Mouse (Mus musculus): ENCODE data around the gene Rpl36al.
"Not testable (repeated sequence)": the region's sequence is repeated elsewhere in the genome, so short reads cannot be mapped to it uniquely, and the experiment has no call there.

Gene Rpl36al

DNA sequence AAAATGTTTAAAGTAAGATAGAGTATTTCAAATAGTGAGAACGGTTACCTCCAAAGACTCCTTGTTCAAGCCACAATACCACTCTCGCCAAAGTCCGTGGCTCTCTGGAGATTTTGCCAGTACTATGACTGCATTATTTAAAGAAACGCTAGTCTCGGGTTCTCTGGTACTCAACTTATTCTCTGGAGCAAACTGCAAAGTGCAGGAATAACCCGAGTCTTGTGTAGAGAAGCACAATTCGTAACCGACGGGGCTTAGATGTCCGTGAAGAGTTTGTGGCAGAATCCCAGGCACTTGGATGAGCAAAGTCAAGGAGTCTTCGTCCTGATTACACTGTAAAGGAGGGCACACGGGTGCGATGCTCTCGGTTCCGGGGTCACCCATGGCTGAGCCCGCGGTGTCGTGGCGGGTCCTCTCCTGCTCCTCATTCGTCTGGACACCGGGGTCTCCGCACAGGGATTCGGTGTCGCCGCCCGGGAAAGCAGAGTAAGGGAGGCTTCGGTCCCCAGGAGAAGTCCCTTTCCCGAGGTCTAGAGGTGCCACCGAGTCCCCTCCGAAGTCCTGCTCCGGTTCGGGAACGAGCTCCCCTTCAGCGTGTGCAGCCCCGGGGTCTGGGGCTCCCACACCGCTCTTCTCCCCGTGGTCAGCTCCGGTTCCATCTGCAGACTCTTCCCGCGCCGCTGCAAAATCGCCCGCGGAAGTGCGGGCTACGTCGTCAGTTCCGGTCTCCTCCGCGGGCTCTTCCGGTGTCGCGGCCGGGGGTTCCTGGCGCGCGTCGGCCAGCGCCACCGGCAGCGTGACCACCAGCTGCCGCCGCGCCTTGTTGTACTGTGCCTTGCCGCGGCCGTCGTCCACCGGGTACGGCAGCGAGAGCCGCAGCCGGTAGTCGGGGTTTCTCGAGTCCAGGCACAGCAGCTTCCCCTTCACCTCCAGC lies 12.8 kb upstream of the Rpl36al start, which contains the start of gene Gm49383:
Gene Gm49383 (minus strand): TSS at position 661 of the 934 bp plus-strand sequence.
- DNase-seq (ENCODE audit: low read depth, low spot score) = peak; percentile 82

DNA sequence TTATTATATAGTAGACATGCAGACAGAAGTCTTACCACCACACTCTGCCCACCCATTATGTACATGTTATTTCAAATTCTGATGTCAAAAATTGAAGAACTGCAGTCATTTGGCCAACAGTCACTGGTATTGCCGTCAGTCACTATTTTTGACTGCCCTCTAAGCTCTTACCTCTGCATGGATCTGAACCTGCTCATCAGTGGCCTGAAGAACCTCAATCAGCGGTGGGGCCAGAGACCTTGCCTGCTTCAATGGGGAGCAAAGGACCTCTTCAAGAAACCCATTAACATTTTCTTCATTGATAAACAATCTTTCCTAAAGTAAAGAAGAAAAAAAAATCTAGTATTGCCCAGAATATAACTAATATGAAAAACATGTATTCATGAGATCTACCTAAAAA lies 8.8 kb upstream of the Rpl36al start:
- DNase-seq (ENCODE audit: low read depth, low spot score) = no peak

- no peak for DNase-seq (ENCODE audit: low read depth, low spot score)
Observed at GRCm38 (mm10) chr12:69191396-69191795, 7.5 kb upstream of the Rpl36al start.

GRCm38 (mm10) chr12:69190522-69190921 lies 6.6 kb upstream of the Rpl36al start:
- no peak for DNase-seq (ENCODE audit: low read depth, low spot score)

DNA sequence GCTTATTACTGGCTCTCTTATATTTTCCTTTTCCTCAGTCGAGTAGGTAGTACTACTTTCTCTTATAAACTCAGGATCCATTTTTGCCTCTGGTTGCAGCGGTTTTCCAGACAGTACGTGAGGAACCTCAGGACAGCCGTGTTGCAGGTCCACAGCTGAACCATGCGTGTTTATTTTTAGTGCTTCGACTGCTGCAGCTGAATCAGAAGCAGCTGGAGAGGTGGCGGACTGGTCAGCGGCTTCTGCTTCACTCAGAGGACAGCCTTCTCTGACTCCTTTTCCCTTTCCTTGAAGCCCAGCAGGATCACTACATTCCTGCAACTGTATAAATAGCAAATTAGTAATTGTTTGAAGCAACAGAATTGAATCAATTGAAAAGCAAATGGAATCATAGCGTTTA lies 6.2 kb upstream of the Rpl36al start:
- DNase-seq (ENCODE audit: low read depth, low spot score) = no peak

DNA sequence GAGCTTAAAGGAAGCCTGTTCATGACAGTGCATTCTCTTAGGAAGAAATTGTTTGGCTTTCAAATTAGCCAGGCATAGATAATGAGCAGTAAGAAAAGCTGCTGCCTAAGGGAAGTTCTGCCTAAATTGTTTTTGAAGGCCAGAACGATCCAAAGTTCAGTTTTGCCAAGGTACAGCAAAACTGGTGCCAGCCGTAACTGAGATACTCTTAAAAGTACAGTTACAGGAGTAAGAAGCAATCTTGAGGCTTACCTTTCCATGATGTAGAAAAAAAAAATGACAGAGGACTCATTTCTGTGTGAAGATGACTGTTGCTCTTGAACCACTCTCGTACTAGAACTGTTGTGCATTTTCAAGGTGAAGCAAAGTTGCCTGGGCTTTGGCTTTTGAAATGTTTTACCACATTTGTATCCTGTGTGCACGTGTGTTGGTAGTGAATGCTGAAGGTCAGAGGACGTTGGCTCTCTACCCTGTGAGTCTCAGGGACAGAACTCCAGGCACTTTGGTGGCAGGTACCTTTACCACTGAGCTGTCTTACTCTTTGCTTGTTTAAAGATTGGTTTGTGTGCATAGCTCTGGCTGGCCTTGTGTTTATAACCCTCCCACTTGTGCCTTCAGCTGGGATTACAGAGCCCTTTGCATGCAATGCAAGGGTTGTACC lies 3.1 kb upstream of the Rpl36al start:
- no peak for DNase-seq (ENCODE audit: low read depth, low spot score)

DNA sequence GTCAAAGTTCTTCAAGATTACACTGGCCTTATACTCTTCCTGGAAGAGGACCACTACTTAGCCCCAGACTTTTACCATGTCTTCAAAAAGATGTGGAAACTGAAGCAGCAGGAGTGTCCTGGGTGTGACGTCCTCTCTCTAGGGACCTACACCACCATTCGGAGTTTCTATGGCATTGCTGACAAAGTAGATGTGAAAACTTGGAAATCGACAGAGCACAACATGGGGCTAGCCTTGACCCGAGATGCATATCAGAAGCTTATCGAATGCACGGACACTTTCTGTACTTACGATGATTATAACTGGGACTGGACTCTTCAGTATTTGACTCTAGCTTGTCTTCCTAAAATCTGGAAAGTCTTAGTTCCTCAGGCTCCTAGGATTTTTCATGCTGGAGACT lies 1.5 kb upstream of the Rpl36al start:
- no peak for DNase-seq (ENCODE audit: low read depth, low spot score)

- peak; percentile 24 for DNase-seq (ENCODE audit: low read depth, low spot score)
Observed at GRCm38 (mm10) chr12:69184342-69185295, 736 bp upstream of the Rpl36al start.

DNA sequence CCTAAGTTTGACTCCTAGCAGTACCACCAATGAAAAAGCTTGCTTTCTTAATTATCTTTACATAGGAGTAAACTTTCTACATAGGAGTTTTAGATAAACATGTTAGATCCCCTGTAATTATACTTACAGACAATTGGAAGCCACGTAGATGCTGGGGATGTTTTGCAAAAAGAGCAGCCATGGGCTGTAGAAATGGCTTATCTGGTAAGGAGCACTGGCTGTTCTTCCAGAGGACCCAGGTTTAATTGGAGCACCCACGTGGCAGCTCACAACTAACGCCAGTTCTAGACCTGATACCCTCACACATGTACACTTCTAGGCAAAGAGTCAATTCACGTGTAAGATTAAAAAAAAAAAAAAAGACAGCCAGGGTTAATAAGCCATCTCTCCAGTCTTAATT lies 2.1 kb downstream of the Rpl36al start:
- DNase-seq (ENCODE audit: low read depth, low spot score) = no peak

GRCm38 (mm10) chr12:69179371-69179770 lies 4.5 kb downstream of the Rpl36al start:
- DNase-seq (ENCODE audit: low read depth, low spot score) = no peak

- DNase-seq (ENCODE audit: low read depth, low spot score) = no peak
Observed at GRCm38 (mm10) chr12:69177526-69177925, 6.4 kb downstream of the Rpl36al start.

- DNase-seq (ENCODE audit: low read depth, low spot score) = no peak
Observed at GRCm38 (mm10) chr12:69175975-69176374, 7.9 kb downstream of the Rpl36al start.

- no peak for DNase-seq (ENCODE audit: low read depth, low spot score)
Observed at GRCm38 (mm10) chr12:69171307-69171706, 12.6 kb downstream of the Rpl36al start.

DNA sequence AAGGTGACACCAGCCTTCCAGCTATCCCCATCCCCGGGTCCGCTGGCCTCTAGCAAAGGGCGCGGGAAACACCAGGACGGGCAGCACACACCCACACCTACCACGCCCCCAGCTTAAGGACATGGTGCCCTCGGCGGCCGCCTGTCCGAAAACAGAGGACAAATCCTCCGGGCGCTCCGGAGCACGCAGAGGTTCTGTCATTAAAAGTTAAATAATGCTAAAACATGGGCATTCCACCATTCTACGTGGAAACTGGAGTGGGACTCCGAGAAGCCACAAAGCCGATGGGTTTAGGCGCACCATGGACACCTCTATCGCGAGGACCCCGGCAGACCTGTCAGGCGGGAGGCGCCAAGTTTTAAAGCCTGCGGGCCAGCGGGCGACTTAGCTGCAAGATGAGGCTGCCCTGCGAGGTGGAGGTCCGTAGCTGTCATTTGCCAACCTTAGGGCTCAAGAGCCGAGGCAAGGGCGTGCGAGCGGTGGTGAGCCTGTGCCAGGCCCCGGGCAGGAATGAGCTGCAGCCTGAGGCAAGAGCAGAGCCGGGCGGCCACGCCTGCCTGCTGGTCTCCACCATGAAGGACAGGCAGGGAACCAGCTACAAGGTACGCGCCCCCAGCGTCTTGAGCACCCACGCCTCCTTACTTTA lies 15.3 kb downstream of the Rpl36al start, which contains the start of gene Lrr1:
Gene Lrr1 (plus strand): TSS at position 354 of the 646 bp plus-strand sequence.
- DNase-seq (ENCODE audit: low read depth, low spot score) = peak; percentile 82

DNA sequence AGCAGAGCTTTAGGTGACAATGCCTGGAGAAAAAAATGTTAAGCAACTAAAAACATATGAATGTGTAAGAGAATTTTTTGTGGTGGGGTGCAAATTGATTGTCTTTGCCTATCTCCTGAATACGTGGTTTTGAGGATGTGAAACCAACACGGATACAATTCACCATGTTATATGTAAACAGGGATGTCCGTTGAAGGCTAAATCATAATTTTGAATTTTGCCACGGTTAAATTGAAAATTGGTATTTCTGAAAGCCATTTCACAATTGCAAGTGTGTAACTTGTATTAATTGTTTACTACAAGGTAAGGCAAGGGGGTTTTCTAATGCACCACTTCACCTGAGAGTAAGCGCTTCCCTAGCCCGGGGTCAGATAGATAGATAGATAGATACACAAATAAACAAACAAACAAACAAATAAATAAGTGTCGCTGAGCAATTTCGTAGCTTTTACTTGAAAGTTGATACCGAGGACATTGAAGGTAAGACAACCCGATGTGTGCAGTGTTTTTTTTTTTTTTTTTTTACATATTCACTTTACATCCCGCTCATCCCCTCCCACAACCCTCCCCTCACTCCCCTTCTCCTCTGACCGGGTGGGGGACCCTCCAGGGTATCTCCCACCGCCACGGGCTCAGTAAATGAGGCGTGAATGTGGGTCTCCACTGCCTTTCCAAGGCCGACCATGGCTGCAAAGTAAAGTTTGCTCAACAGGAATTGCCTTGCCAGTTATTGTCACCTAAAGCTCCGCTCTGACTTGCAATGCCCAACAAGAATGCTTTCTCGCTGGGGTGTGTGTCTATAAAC lies 16.0 kb downstream of the Rpl36al start:
- DNase-seq (ENCODE audit: low read depth, low spot score) = no peak

DNA sequence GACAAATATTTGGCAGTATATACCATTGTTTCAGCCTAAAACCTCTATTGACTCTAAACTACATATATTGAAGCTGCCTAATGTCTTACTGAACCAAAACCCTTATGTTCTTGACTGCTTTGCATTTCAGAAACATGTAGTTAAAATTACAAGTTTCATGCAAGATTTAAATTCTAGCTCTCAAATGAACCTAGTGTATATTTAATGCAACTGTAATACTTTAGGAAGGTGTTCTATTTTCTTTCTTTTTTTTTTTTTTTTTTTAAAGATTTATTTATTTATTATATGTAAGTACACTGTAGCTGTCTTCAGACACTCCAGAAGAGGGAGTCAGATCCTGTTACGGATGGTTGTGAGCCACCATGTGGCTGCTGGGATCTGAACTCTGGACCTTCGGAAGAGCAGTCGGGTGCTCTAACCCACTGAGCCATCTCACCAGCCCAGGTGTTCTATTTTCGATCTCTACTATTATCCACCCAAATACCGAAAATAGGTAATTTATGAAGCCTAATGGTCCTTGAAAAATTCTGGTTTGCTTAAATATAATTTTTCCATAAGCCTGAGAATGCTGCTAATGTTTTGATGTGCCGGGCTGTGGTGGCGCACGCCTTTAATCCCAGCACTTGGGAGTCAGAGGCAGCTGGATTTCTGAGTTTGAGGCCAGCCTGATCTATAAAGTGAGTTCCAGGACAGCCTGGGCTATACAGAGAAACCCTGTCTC lies 16.9 kb downstream of the Rpl36al start:
- not testable (repeated sequence) for DNase-seq (ENCODE audit: low read depth, low spot score)

GRCm38 (mm10) chr12:69164904-69165303 lies 19.0 kb downstream of the Rpl36al start:
- DNase-seq (ENCODE audit: low read depth, low spot score) = no peak

GRCm38 (mm10) chr12:69163586-69163985 lies 20.3 kb downstream of the Rpl36al start:
- not testable (repeated sequence) for DNase-seq (ENCODE audit: low read depth, low spot score)

GRCm38 (mm10) chr12:69160677-69161076 lies 23.2 kb downstream of the Rpl36al start:
- DNase-seq (ENCODE audit: low read depth, low spot score) = not testable (repeated sequence)

GRCm38 (mm10) chr12:69159578-69159940 lies 24.3 kb downstream of the Rpl36al start:
- DNase-seq (ENCODE audit: low read depth, low spot score) = peak; percentile 87

Data from mesoderm, embryonic 11.5 days (tissue).